Mouse (Mus musculus) mouse trophoblast stem cell (cell line): Measurements from ENCODE around the gene Gm10778.
"Not testable (repeated sequence)": the region's sequence is repeated elsewhere in the genome, so short reads cannot be mapped to it uniquely, and the experiment has no call there.

Experiments
- in situ Hi-C, 2 experiments: fragments of 300-500 bp; cut with MseI, MboI; formaldehyde crosslinking; loops; 2 replicates in 1 of 2; 3 replicates in 1 of 2; pipeline ENCODE4 v1.15.1; 2025

The Gm10778 gene

GRCm38 (mm10) chr10:81626994-81627835 lies 21.6 kb upstream of the Gm10778 start, which contains the start of gene Sirt6:
Sirt6 (minus strand) TSS chr10:81627797.
- in situ Hi-C loops: loop anchor here (25.0 kb wide), 3 partner anchors 410 to 1010 kb away; partner anchors contain the start of genes Zfp873 (in 2 of the 2) and Tdg (in 1 of the 2)

- in situ Hi-C loops: loop anchor here (25.0 kb wide), 3 partner anchors 409 to 1009 kb away; partner anchors contain the start of genes Zfp873 (in 2 of the 2) and Tdg (in 1 of the 2)
Measured at GRCm38 (mm10) chr10:81627836-81628220, 21.0 kb upstream of the Gm10778 start.

DNA sequence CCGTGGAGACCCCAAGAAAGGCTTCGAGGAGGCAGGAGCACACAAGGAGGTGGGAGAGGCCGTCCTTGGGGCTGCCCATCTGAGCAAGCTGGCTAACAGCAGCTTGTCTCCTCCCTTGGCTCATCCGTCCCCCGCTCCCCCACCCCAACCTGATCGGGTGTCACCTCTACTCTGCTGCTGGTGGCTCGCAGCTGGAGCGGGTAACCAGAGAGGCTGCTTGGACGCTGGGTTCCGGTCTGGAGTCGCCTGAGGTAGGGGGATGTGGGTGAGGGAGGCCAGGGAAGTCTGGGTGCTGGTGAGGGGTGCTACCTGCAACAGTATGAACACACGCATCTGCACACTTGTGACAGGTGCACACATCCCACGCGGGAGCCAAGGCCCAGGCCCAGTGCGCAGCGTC lies 20.5 kb upstream of the Gm10778 start, which contains the start of gene Ankrd24:
Ankrd24 (plus strand) TSS at position 151 of the 400 bp plus-strand sequence.
- in situ Hi-C loops: loop anchor here (25.0 kb wide), 3 partner anchors 409 to 1009 kb away; partner anchors contain the start of genes Zfp873 (in 2 of the 2) and Tdg (in 1 of the 2)

DNA sequence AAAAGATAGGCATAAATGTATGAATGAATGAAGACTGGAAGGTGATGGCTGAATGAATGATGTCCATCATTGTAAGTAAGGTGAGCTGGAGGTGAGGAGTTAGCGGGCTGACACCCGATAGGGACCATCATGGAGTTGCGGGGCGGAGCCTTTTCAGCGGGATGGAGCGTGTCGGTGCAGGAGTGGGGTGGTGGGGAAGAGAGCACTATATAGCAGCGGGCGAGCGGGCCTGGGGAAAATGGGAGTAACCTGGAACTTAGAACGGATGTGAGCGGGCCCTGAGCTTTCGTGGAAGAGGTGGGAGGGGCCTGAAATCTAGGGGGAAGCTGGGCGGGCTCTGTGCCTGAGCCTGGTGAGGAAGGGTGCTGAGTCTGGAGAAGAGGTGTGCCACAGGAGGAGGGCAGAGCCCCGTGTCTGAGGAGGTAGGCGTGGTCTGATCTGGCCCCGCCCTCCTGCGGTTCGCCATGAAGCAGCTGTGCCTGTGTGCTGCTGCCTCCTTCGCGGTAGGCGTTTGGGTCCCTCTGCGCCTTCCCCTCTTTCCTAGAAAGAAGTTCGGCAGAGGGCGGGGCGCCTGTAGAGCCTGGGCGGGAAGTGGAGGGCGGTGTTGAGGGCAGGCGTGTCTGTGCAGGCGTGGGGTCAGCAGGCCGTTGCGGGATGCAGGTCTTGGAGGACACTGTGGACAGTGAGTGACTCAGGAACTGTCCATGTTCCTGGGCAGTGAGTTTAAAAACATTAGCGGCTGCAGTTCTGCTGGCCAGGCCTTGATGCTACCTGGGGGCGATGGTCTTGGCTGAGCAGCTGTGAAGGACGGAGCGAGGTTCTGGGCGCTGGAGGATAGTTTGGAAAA lies 15.4 kb upstream of the Gm10778 start:
- in situ Hi-C loops: loop anchor here (25.0 kb wide), 3 partner anchors 404 to 1004 kb away; partner anchors contain the start of genes Zfp873 (in 2 of the 2) and Tdg (in 1 of the 2)

DNA sequence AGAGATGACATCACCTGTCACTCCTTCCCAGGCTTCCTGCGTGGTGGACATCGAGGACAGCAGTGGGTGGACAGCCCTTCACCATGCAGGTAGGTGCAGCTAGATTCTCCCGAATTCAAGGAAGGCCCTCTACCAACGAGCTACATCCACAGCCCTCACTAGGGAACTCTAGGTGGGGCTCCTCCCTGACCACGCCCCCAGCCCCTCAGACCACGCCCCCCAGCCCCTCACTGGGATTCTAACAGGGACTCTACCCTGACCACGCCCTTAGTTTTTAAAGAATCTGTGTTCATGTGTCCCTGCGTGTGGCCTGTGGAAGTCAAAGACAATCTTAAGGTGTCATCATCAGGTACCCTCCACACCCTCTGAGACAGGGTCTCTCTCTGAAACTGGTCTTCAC lies 12.5 kb upstream of the Gm10778 start:
- in situ Hi-C loops: loop anchor here (25.0 kb wide), 3 partner anchors 401 to 1001 kb away; partner anchors contain the start of genes Zfp873 (in 2 of the 2) and Tdg (in 1 of the 2)

DNA sequence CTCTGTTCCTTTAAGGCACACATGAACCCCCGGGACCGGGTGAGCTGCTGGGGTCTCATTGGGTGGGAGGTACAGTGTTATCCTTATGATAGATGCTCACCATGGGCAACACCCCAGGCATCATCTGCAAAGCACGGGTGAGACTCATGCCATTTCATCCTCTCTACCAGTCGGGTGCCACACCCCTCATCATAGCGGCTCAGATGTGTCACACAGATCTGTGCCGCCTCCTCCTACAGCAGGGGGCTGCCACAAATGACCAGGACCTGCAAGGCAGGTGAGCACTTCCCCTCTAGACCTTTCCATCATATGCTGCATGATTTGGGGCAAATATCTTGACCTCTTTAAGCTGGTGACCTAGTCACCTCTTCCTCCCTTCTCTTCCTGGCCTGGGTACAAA lies 10.8 kb upstream of the Gm10778 start:
- in situ Hi-C loops: loop anchor here (25.0 kb wide), 3 partner anchors 399 to 999 kb away; partner anchors contain the start of genes Zfp873 (in 2 of the 2) and Tdg (in 1 of the 2)

DNA sequence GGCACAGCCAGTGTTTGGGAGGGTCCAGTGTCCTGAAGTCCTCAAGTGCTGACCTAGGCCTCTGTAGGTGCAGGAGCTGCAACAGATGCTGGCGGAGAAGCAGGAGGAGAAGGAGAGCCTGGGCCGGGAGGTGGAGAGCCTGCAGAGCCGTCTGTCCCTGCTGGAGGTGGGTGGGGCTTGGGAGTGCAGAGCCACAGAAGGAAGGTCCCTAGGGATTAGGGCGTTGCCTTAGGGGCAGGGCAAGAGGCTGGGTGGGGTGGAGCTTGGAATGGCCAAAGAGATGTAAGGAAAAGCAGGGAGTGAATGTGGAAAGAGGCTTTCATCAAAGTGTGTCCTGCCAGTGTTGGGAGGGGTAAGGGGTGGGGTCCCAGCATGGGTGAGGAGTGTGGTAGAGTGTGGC lies 8.0 kb upstream of the Gm10778 start:
- in situ Hi-C loops: loop anchor here (25.0 kb wide), 3 partner anchors 396 to 996 kb away; partner anchors contain the start of genes Zfp873 (in 2 of the 2) and Tdg (in 1 of the 2)

DNA sequence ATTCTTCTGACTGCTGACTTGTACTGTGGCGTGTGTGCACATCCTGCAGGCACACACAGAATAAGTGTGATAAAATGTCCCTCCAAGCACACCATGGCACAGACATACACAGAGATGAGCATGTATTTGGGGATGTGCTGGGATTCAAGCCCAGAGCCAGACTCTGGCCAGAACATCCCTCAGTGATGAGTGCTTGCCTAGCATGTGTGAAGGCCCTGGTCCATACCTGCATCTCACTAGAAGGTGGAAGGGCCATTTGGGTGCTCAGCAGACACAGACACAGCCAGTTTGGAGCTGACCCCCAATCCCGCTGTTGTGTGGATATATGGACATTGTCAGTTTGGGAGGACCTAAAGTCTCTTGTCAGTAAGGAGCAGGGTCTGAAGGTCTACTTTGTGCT lies 7.3 kb upstream of the Gm10778 start:
- in situ Hi-C loops: loop anchor here (25.0 kb wide), 3 partner anchors 396 to 996 kb away; partner anchors contain the start of genes Zfp873 (in 2 of the 2) and Tdg (in 1 of the 2)

DNA sequence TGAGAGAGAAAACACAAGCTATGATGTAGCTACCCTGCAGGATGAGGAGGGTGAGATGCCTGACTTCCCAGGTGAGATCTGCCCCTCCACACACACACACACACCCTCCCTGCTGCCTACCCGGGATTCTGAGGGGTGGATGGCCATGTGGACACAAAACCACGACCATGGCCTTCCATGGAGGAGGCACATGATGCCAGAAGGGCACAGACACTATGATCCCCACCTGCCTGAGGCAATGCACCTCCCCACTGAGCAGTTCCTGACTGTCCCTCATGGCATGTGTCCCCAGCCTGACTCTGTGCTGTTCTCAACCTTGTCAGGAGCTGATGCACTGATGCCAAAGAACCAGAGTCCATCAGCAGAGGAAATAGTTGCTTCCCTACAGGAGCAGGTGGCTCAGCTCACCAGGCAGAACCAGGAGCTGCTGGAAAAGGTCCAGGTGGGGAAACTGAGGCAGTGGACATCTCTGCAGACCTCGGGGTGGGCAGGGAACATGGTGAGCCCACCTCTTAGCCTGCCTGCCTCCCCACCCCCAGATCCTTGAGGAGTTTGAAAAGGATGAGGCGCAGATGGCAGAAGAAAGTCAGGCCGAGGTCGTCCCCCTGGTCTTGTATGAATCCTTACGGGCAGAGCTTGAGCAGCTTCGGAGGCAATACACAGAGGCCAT lies 6.7 kb upstream of the Gm10778 start:
- in situ Hi-C loops: loop anchor here (25.0 kb wide), 3 partner anchors 395 to 995 kb away; partner anchors contain the start of genes Zfp873 (in 2 of the 2) and Tdg (in 1 of the 2)

- in situ Hi-C loops: loop anchor here (25.0 kb wide), 3 partner anchors 394 to 994 kb away; partner anchors contain the start of genes Zfp873 (in 2 of the 2) and Tdg (in 1 of the 2)
Measured at GRCm38 (mm10) chr10:81642648-81643448, 6.0 kb upstream of the Gm10778 start.

GRCm38 (mm10) chr10:81643449-81644055 lies 5.3 kb upstream of the Gm10778 start:
- in situ Hi-C loops: loop anchor here (25.0 kb wide), 3 partner anchors 394 to 994 kb away; partner anchors contain the start of genes Zfp873 (in 2 of the 2) and Tdg (in 1 of the 2)

DNA sequence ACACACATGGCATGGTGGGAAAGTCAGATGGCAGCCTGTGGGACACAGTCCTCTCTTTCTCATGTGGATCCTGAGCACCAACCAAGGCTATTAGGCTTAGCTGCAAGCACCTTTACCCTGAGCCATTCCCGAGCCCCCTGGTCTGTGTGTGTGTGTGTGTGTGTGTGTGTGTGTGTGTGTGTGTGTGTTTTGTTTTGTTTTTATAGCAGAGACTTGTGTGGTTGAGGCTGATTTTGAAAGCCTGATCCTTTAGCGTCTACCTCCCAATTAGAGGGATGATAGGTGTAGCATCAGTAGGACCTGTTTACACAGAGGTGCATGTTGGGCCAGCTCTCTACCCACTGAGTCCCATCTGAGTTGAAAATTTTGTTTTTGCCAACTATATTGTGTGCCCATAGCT lies 4.7 kb upstream of the Gm10778 start:
- in situ Hi-C loops: loop anchor here (25.0 kb wide), 3 partner anchors 393 to 993 kb away; partner anchors contain the start of genes Zfp873 (in 2 of the 2) and Tdg (in 1 of the 2)

- in situ Hi-C loops: loop anchor here (25.0 kb wide), 3 partner anchors 393 to 993 kb away; partner anchors contain the start of genes Zfp873 (in 2 of the 2) and Tdg (in 1 of the 2)
Measured at GRCm38 (mm10) chr10:81644716-81645115, 4.1 kb upstream of the Gm10778 start.

GRCm38 (mm10) chr10:81645391-81645790 lies 3.5 kb upstream of the Gm10778 start:
- in situ Hi-C loops: loop anchor here (25.0 kb wide), 3 partner anchors 392 to 992 kb away; partner anchors contain the start of genes Zfp873 (in 2 of the 2) and Tdg (in 1 of the 2)

GRCm38 (mm10) chr10:81646015-81646555 lies 2.8 kb upstream of the Gm10778 start:
- in situ Hi-C loops: loop anchor here (25.0 kb wide), 3 partner anchors 391 to 991 kb away; partner anchors contain the start of genes Zfp873 (in 2 of the 2) and Tdg (in 1 of the 2)

DNA sequence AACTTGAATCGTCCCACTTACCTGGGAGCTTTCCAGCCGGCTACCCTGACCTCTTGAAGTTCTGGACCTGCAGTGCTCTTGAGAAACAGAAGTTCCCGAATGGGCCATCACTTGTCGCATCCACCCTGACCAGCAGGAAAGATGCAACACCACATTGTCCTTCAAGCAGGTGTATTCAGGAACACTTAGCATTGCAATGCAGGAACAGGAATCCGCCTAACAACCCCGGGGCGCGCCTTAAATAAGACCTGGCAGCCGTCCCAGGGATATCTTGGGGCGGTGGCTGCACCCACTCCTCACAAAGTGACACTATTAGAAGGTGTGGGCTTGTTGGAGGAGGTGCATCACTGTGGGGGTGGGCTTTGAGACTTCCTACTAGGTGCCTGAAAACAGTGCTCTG lies 6.3 kb downstream of the Gm10778 start:
- in situ Hi-C loops: no loop called here

- in situ Hi-C loops: no loop called here
Measured at GRCm38 (mm10) chr10:81656174-81656573, 7.3 kb downstream of the Gm10778 start.

GRCm38 (mm10) chr10:81687114-81687513 lies 38.3 kb downstream of the Gm10778 start:
- in situ Hi-C loops: not testable (repeated sequence)
